Mouse (Mus musculus) brain, embryonic 14.5 days (tissue): Measurements from ENCODE around the gene Stat3.

Experiments used
- CTCF ChIP-seq: fragments of 200-500 bp; IDR thresholded peaks from 2 replicates; pipeline ENCODE4 v1.5.1; 2012; ENCODE audit warnings: inconsistent platforms, mild to moderate bottlenecking, moderate library complexity, borderline replicate concordance; ENCODE audit not compliant: insufficient read depth, insufficient read length; ENCODE audit errors: extremely low read depth
- POLR2A ChIP-seq: fragments of 200-500 bp; IDR thresholded peaks from 2 replicates; pipeline ENCODE4 v1.6.1; 2012; ENCODE audit warnings: mild to moderate bottlenecking, inconsistent platforms, borderline replicate concordance; ENCODE audit not compliant: poor library complexity, insufficient read depth, insufficient read length, severe bottlenecking; ENCODE audit errors: extremely low read depth

GRCm38 (mm10) chr11:100870256-100870967 lies 68.9 kb downstream of the Stat3 start:
- TF ChIP-seq CTCF (no peak), POLR2A (no peak)
